8 mouse cellular contexts compared by ENCODE assay signal in genomic region chr11:90637440-90638311, GRCm38 (mm10). TPM values are rescaled to one million over a fixed set of nuclear protein-coding genes. Genes with fewer than 3 reads are reported as not detected.
A peak's percentile ranks its signal among the peaks of the same experiment; 100 is the strongest.
DNase-seq lines count a peak whose midpoint lies in the region; ATAC-seq and TF ChIP-seq lines count a peak whose summit lies in the region.

TSS of gene Stxbp4 (minus strand) at chr11:90638084.
TSS of gene Cox11 (plus strand) at chr11:90638173.

- peak within 1 kb of the TSS; percentile 96 for H3K27ac ChIP-seq in embryonic facial prominence, embryonic 14.5 days (replicated peaks; ENCODE audit: low read depth, low read length)
- peak within 1 kb of the TSS; percentile 91 for H3K27ac ChIP-seq in heart, adult 2 months
- H3K27ac ChIP-seq in limb, embryonic 13.5 days: peak within 1 kb of the TSS; percentile 95
- H3K27ac ChIP-seq in midbrain, embryonic 16.5 days (ENCODE audit: low read length): peak within 1 kb of the TSS; percentile 97

- peak within 1 kb of the TSS; percentile 81 for H3K4me2 ChIP-seq in embryonic facial prominence, embryonic 14.5 days (ENCODE audit: low read depth, low read length)
- peak within 1 kb of the TSS; percentile 73 for H3K4me2 ChIP-seq in limb, embryonic 13.5 days (replicated peaks)
- H3K4me2 ChIP-seq in midbrain, embryonic 16.5 days (ENCODE audit: low read length): peak within 1 kb of the TSS; percentile 71

- peak; percentile 59; the same call in 1 of the 2 replicates for TF ChIP-seq EP300 in heart, adult 2 months (IDR thresholded peaks at IDR 0.05; ENCODE audit: insufficient read depth, low read depth, low read length)

- DNase-seq in 3T3-L1 (ENCODE audit: low read depth, low spot score): peak; percentile 91
- peak; percentile 83 to 84 for DNase-seq in adrenal gland, postnatal 4 days (ENCODE audit: low spot score in 2 of 2)
- peak; percentile 98 for DNase-seq in embryonic facial prominence, embryonic 14.5 days (ENCODE audit: low spot score)
- DNase-seq in heart, adult 2 months: peak; percentile 95
- peak; percentile 92 to 93 for DNase-seq in kidney, adult 8-10 months
- peak; percentile 93 to 94 for DNase-seq in spleen, postnatal 10 days (ENCODE audit: low spot score in 2 of 2)

- TF ChIP-seq CTCF in heart, adult 2 months (IDR thresholded peaks at IDR 0.05): peak; percentile 77

- peak; percentile 89 for TF ChIP-seq POLR2A in heart, adult 2 months (IDR thresholded peaks at IDR 0.05; ENCODE audit: insufficient read depth, low read depth, low read length)

- intact Hi-C loops in heart, adult 2 months (cut with DNase I): loop anchor here (10.0 kb wide), 1 partner anchor 633 kb away; the partner anchor contains the start of gene Pctp

- ATAC-seq in embryonic facial prominence, embryonic 14.5 days (ENCODE audit: low read depth): peak; percentile 96
- ATAC-seq in limb, embryonic 13.5 days (ENCODE audit: low FRiP score, low read depth): peak; percentile 96
- peak; percentile 96 for ATAC-seq in midbrain, embryonic 16.5 days

- H3K27me3 ChIP-seq in embryonic facial prominence, embryonic 14.5 days (replicated peaks; ENCODE audit: control insufficient read depth, insufficient read depth, low read length): no peaks in the 10 kb centered on the region
- H3K27me3 ChIP-seq in heart, adult 2 months (ENCODE audit: control insufficient read depth, insufficient read depth, low read length): no peaks in the 10 kb centered on the region
- H3K27me3 ChIP-seq in limb, embryonic 13.5 days: no peaks in the 10 kb centered on the region
- no peaks in the 10 kb centered on the region for H3K27me3 ChIP-seq in midbrain, embryonic 16.5 days (ENCODE audit: control insufficient read depth, insufficient read depth, low read depth, low read length)

- peak within 1 kb of the TSS; percentile 98 for H3K9ac ChIP-seq in embryonic facial prominence, embryonic 14.5 days (ENCODE audit: low read depth, low read length)
- peak within 1 kb of the TSS; percentile 98 for H3K9ac ChIP-seq in heart, adult 2 months (ENCODE audit: low read depth, low read length)
- peak within 1 kb of the TSS; percentile 96 for H3K9ac ChIP-seq in limb, embryonic 13.5 days
- H3K9ac ChIP-seq in midbrain, embryonic 16.5 days (ENCODE audit: low read depth, low read length): peak within 1 kb of the TSS; percentile 100

- peak within 1 kb of the TSS; percentile 99 for H3K4me3 ChIP-seq in embryonic facial prominence, embryonic 14.5 days (ENCODE audit: low read depth, low read length)
- H3K4me3 ChIP-seq in heart, adult 2 months: peak within 1 kb of the TSS; percentile 77
- H3K4me3 ChIP-seq in limb, embryonic 13.5 days: peak within 1 kb of the TSS; percentile 96
- peak within 1 kb of the TSS; percentile 98 for H3K4me3 ChIP-seq in midbrain, embryonic 16.5 days (ENCODE audit: low read depth, low read length)

- no peaks in the 10 kb centered on the region for H3K9me3 ChIP-seq in embryonic facial prominence, embryonic 14.5 days (ENCODE audit: control insufficient read depth, low read length)
- H3K9me3 ChIP-seq in limb, embryonic 13.5 days: no peaks in the 10 kb centered on the region
- no peaks in the 10 kb centered on the region for H3K9me3 ChIP-seq in midbrain, embryonic 16.5 days (replicated peaks; ENCODE audit: control insufficient read depth, low read length, poor library complexity, severe bottlenecking)

- H3K4me1 ChIP-seq in embryonic facial prominence, embryonic 14.5 days (ENCODE audit: control insufficient read depth, insufficient read depth, low read length): peaks cover 16% of the 10 kb centered on the region
- H3K4me1 ChIP-seq in heart, adult 2 months (ENCODE audit: control insufficient read depth, insufficient read depth, low read length): peaks cover 2% of the 10 kb centered on the region; the same call in 1 of the 2 replicates
- H3K4me1 ChIP-seq in limb, embryonic 13.5 days: peaks cover 20% of the 10 kb centered on the region
- peaks cover 20% of the 10 kb centered on the region for H3K4me1 ChIP-seq in midbrain, embryonic 16.5 days (ENCODE audit: control insufficient read depth, insufficient read depth, low read length)

- WGBS in embryonic facial prominence, embryonic 14.5 days: under 1% methylated on average over 48 of the region's 48 CpGs
- WGBS in heart, adult 2 months: 1% methylated on average over 48 of the region's 48 CpGs
- under 1% methylated on average over 48 of the region's 48 CpGs for WGBS in limb, embryonic 13.5 days
- under 1% methylated on average over 48 of the region's 48 CpGs for WGBS in midbrain, embryonic 16.5 days

- peaks cover 5% of the 10 kb centered on the region; the same call in 1 of the 2 replicates for H3K79me2 ChIP-seq in heart, adult 2 months (replicated peaks; ENCODE audit: control insufficient read depth, insufficient read depth, low read length)

- peaks cover 17% of the 10 kb centered on the region for H3K36me3 ChIP-seq in embryonic facial prominence, embryonic 14.5 days (ENCODE audit: control insufficient read depth, insufficient read depth, low read length)
- H3K36me3 ChIP-seq in heart, adult 2 months (ENCODE audit: control insufficient read depth, insufficient read depth, low read length): peaks cover 5% of the 10 kb centered on the region
- peaks cover 17% of the 10 kb centered on the region for H3K36me3 ChIP-seq in limb, embryonic 13.5 days
- H3K36me3 ChIP-seq in midbrain, embryonic 16.5 days (ENCODE audit: control insufficient read depth, insufficient read depth, low read length): no peaks in the 10 kb centered on the region

RNA-seq across cellular contexts. Expression of gene Stxbp4, which starts in this region (rescaled TPM):
- total RNA-seq in adrenal gland, postnatal 4 days (2021): 10 to 100 TPM; 11.5 to 12.4 TPM
- polyA plus RNA-seq in embryonic facial prominence, embryonic 14.5 days (2014; fragmentation: Nextera tagmentation; extraction: Ambion mirVana): 17.9 and 21.6 TPM in 2 replicates
- total RNA-seq in heart, adult 2 months (2021): 1 to 10 TPM; 5.0 to 5.2 TPM
- polyA plus RNA-seq in heart, adult 2 months (2012; rRNA removed): 1.8 and 3.9 TPM in 2 replicates
- 34.9 and 36.5 TPM in 2 replicates for polyA plus RNA-seq in limb, embryonic 13.5 days (2015; fragmentation: Nextera tagmentation; extraction: Ambion mirVana)
- 17.4 and 19.6 TPM in 2 replicates for polyA plus RNA-seq in midbrain, embryonic 16.5 days (2015; fragmentation: Nextera tagmentation; extraction: Ambion mirVana)

RNA-seq across cellular contexts. Expression of gene Cox11, which starts in this region (rescaled TPM):
- total RNA-seq in adrenal gland, postnatal 4 days (2021): 10 to 100 TPM; 22.1 to 23.4 TPM
- polyA plus RNA-seq in embryonic facial prominence, embryonic 14.5 days (2014; fragmentation: Nextera tagmentation; extraction: Ambion mirVana): 22.8 and 23.3 TPM in 2 replicates
- 10 to 100 TPM; 19.8 to 26.0 TPM for total RNA-seq in heart, adult 2 months (2021)
- polyA plus RNA-seq in heart, adult 2 months (2012; rRNA removed): 15.4 and 17.3 TPM in 2 replicates
- polyA plus RNA-seq in limb, embryonic 13.5 days (2015; fragmentation: Nextera tagmentation; extraction: Ambion mirVana): 38.6 and 40.3 TPM in 2 replicates
- 38.5 and 39.7 TPM in 2 replicates for polyA plus RNA-seq in midbrain, embryonic 16.5 days (2015; fragmentation: Nextera tagmentation; extraction: Ambion mirVana)

Comparison
In these comparisons a context has a peak if more than half of its experiments do, and no peak if none do; other contexts are left out.
1. Peak in every context shown above with its lines: DNase-seq, ATAC-seq, H3K4me3 ChIP-seq and H3K27ac ChIP-seq.